Mouse (Mus musculus) heart, embryonic 12.5 days (tissue): ENCODE data around the gene Unc79. TPM values are rescaled to one million over a fixed set of nuclear protein-coding genes. Genes with fewer than 3 reads are reported as not detected.

ENCODE experiments used
- ATAC-seq: fragments of 200-750 bp; cut with Nextera tagmentation; 2 replicates; pipeline ENCODE4 v1.8.0; 2017; ENCODE audit warnings: moderate TSS enrichment, moderate library complexity; ENCODE audit not compliant: insufficient number of reproducible peaks, low FRiP score
- H3K27ac ChIP-seq: fragments of 300-500 bp; sonication (generic); 2 replicates; pipeline ENCODE4 v1.5.1; 2016; ENCODE audit warnings: mild to moderate bottlenecking, moderate library complexity; ENCODE audit not compliant: poor library complexity, severe bottlenecking
- H3K27me3 ChIP-seq: fragments of 300-500 bp; sonication (generic); replicated peaks from 2 replicates; pipeline ENCODE4 v1.6.1; 2016; ENCODE audit warnings: mild to moderate bottlenecking, moderate library complexity
- H3K36me3 ChIP-seq: fragments of 300-500 bp; sonication (generic); 2 replicates; pipeline ENCODE4 v1.6.1; 2016; ENCODE audit warnings: mild to moderate bottlenecking, moderate library complexity
- H3K4me1 ChIP-seq: fragments of 300-500 bp; sonication (generic); replicated peaks from 2 replicates; pipeline ENCODE4 v1.6.1; 2016; ENCODE audit warnings: mild to moderate bottlenecking
- H3K4me2 ChIP-seq: fragments of 300-500 bp; sonication (generic); 2 replicates; pipeline ENCODE4 v1.6.1; 2016; ENCODE audit warnings: mild to moderate bottlenecking, moderate library complexity
- H3K4me3 ChIP-seq: fragments of 300-500 bp; sonication (generic); 2 replicates; pipeline ENCODE4 v1.5.1; 2016; ENCODE audit warnings: mild to moderate bottlenecking
- H3K9ac ChIP-seq: fragments of 300-500 bp; sonication (generic); 2 replicates; pipeline ENCODE4 v1.6.1; 2016; ENCODE audit warnings: mild to moderate bottlenecking, moderate library complexity
- H3K9me3 ChIP-seq: fragments of 300-500 bp; sonication (generic); replicated peaks from 2 replicates; pipeline ENCODE4 v1.6.1; 2016; ENCODE audit warnings: mild to moderate bottlenecking, moderate library complexity
- WGBS: fragments of 180-500 bp; shearing (Covaris S2); methylation state at CpG from one replicate; pipeline ENCODE4 v1.1.7; 2016; 5-methylcytosine and 5-hydroxymethylcytosine counted together
- polyA plus RNA-seq: library from polyadenylated mRNA; unstranded; fragments of >200 nt; fragmentation: Nextera tagmentation; extraction: Ambion mirVana; gene quantifications from 2 replicates; pipeline ENCODE4 v1.2.1, GENCODE M21; 2016

The Unc79 gene
- polyA plus RNA-seq, 1 experiment from 2014 or later = 0.09 TPM

- Histone ChIP-seq H3K36me3 (no peaks in the 10 kb centered on the region), H3K4me1 (no peaks in the 10 kb centered on the region), H3K4me3 (no peak overlapping the region), H3K4me2 (no peak overlapping the region), H3K9me3 (no peaks in the 10 kb centered on the region), H3K27me3 (no peaks in the 10 kb centered on the region), H3K27ac (no peak overlapping the region), H3K9ac (no peak overlapping the region)
- WGBS = 71% methylated on average over 1 of the region's 1 CpGs
- ATAC-seq = no peak
These were observed 175.2 kb downstream of the Unc79 start for GRCm38 (mm10) chr12:103123861-103124260.

GRCm38 (mm10) chr12:103128914-103129313 lies 180.3 kb downstream of the Unc79 start:
- 85% methylated on average over 6 of the region's 6 CpGs for WGBS
- no peaks in the 10 kb centered on the region for H3K9me3 ChIP-seq
- H3K27me3 ChIP-seq = no peaks in the 10 kb centered on the region
- H3K9ac ChIP-seq = no peak overlapping the region
- no peak overlapping the region for H3K4me2 ChIP-seq
- H3K4me1 ChIP-seq = no peaks in the 10 kb centered on the region
- H3K27ac ChIP-seq = no peak overlapping the region
- no peaks in the 10 kb centered on the region for H3K36me3 ChIP-seq
- ATAC-seq = no peak
- H3K4me3 ChIP-seq = no peak overlapping the region

- no peak overlapping the region for H3K4me2 ChIP-seq
- 78% methylated on average over 17 of the region's 17 CpGs for whole genome bisulfite sequencing
- H3K9me3 ChIP-seq = no peaks in the 10 kb centered on the region
- 0 out of 2 replicates have a peak, but pooled peaks cover 7% of the 10 kb centered on the region for H3K4me1 ChIP-seq
- H3K27ac ChIP-seq = no peak overlapping the region
- no peak overlapping the region for H3K9ac ChIP-seq
- H3K27me3 ChIP-seq = no peaks in the 10 kb centered on the region
- H3K36me3 ChIP-seq = no peaks in the 10 kb centered on the region
- H3K4me3 ChIP-seq = no peak overlapping the region
- ATAC-seq = no peak
These were observed 181.0 kb downstream of the Unc79 start for GRCm38 (mm10) chr12:103129395-103130248.

GRCm38 (mm10) chr12:103131419-103131818 lies 182.8 kb downstream of the Unc79 start:
- Histone ChIP-seq H3K4me1 (0 out of 2 replicates have a peak, but pooled peaks cover 7% of the 10 kb centered on the region), H3K4me3 (no peak overlapping the region), H3K36me3 (no peaks in the 10 kb centered on the region), H3K4me2 (no peak overlapping the region), H3K9ac (no peak overlapping the region), H3K27ac (no peak overlapping the region), H3K9me3 (no peaks in the 10 kb centered on the region), H3K27me3 (no peaks in the 10 kb centered on the region)
- WGBS = 62% methylated on average over 6 of the region's 6 CpGs
- no peak for ATAC-seq

GRCm38 (mm10) chr12:103142550-103143010 lies 193.9 kb downstream of the Unc79 start:
- 32% methylated on average over 9 of the region's 9 CpGs for WGBS
- ATAC-seq = no peak
- H3K4me3 ChIP-seq = peak overlapping the region; percentile 10; the same call in 1 of the 2 replicates
- no peak overlapping the region for H3K9ac ChIP-seq
- H3K4me2 ChIP-seq = peak overlapping the region; percentile 57
- H3K9me3 ChIP-seq = no peaks in the 10 kb centered on the region; the same call in 1 of the 2 replicates
- H3K27ac ChIP-seq = no peak overlapping the region
- H3K27me3 ChIP-seq = 0 out of 2 replicates have a peak, but pooled peaks cover 4% of the 10 kb centered on the region
- H3K36me3 ChIP-seq = no peaks in the 10 kb centered on the region
- H3K4me1 ChIP-seq = peaks cover 11% of the 10 kb centered on the region; the same call in 1 of the 2 replicates

- Histone ChIP-seq H3K9ac (no peak overlapping the region), H3K9me3 (no peaks in the 10 kb centered on the region; the same call in 1 of the 2 replicates), H3K4me2 (no peak overlapping the region), H3K27me3 (0 out of 2 replicates have a peak, but pooled peaks cover 4% of the 10 kb centered on the region), H3K4me1 (peaks cover 11% of the 10 kb centered on the region; the same call in 1 of the 2 replicates), H3K27ac (no peak overlapping the region), H3K36me3 (no peaks in the 10 kb centered on the region), H3K4me3 (no peak overlapping the region)
- ATAC-seq = no peak; the same call in 1 of the 2 replicates
- WGBS = 18% methylated on average over 9 of the region's 9 CpGs
These were observed 195.3 kb downstream of the Unc79 start for GRCm38 (mm10) chr12:103143798-103144565.

- Histone ChIP-seq H3K27me3 (no peaks in the 10 kb centered on the region), H3K36me3 (no peaks in the 10 kb centered on the region), H3K4me1 (no peaks in the 10 kb centered on the region), H3K4me3 (no peak overlapping the region), H3K4me2 (no peak overlapping the region), H3K27ac (no peak overlapping the region), H3K9me3 (peaks cover 3% of the 10 kb centered on the region), H3K9ac (no peak overlapping the region)
- WGBS = 62% methylated on average over 2 of the region's 2 CpGs
- no peak for ATAC-seq
These were observed 201.6 kb downstream of the Unc79 start for GRCm38 (mm10) chr12:103150247-103150646.

- Histone ChIP-seq H3K9ac (no peak overlapping the region), H3K4me3 (no peak overlapping the region), H3K27ac (no peak overlapping the region), H3K9me3 (peaks cover 3% of the 10 kb centered on the region), H3K4me2 (no peak overlapping the region), H3K4me1 (peaks cover 7% of the 10 kb centered on the region; the same call in 1 of the 2 replicates), H3K27me3 (peaks cover 4% of the 10 kb centered on the region; the same call in 1 of the 2 replicates), H3K36me3 (no peaks in the 10 kb centered on the region)
- WGBS = 69% methylated on average over 2 of the region's 2 CpGs
- no peak for ATAC-seq
These were observed 206.3 kb downstream of the Unc79 start for GRCm38 (mm10) chr12:103154927-103155326.

GRCm38 (mm10) chr12:103155406-103155805 lies 206.7 kb downstream of the Unc79 start:
- WGBS = 67% methylated on average over 3 of the region's 3 CpGs
- H3K9ac ChIP-seq = no peak overlapping the region
- no peaks in the 10 kb centered on the region for H3K36me3 ChIP-seq
- peaks cover 3% of the 10 kb centered on the region for H3K9me3 ChIP-seq
- no peak overlapping the region for H3K27ac ChIP-seq
- H3K27me3 ChIP-seq = peaks cover 4% of the 10 kb centered on the region; the same call in 1 of the 2 replicates
- H3K4me1 ChIP-seq = peaks cover 7% of the 10 kb centered on the region; the same call in 1 of the 2 replicates
- ATAC-seq = no peak
- H3K4me3 ChIP-seq = no peak overlapping the region
- H3K4me2 ChIP-seq = no peak overlapping the region

- ATAC-seq = no peak
- no peaks in the 10 kb centered on the region for H3K36me3 ChIP-seq
- 52% methylated on average over 18 of the region's 18 CpGs for WGBS
These were observed 208.7 kb downstream of the Unc79 start for GRCm38 (mm10) chr12:103157129-103157910.

More at GRCm38 (mm10) chr12:103157129-103157910, 208.7 kb downstream of the Unc79 start:
- Histone ChIP-seq H3K9ac (no peak overlapping the region), H3K4me3 (no peak overlapping the region), H3K27me3 (peaks cover 4% of the 10 kb centered on the region; the same call in 1 of the 2 replicates), H3K4me1 (peaks cover 7% of the 10 kb centered on the region; the same call in 1 of the 2 replicates), H3K27ac (no peak overlapping the region), H3K4me2 (peak overlapping the region; percentile 17; the same call in 1 of the 2 replicates), H3K9me3 (peaks cover 3% of the 10 kb centered on the region)
